In the genomic region with DNA sequence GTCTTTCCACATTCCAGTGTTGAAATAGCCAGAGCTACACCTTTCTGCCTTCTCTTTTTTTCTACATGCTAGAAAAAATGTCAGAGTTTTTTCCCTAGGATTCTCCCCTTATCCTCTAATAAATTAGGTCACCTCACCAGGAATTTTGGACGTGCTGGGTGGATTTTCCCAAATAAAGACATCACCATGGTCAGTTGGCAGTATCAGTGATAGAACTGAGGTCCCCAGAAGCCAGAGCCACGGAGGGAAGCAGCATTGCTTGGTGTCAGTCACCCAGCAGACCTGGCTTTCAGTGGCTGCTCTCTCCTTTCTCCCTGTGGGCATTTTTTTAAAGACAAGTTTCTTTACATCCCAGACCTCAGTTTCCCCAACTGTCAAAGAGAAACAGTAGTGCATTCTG, we compare ENCODE assay signal across 15 mouse cellular contexts.
"Had no signal": no experiment of that assay in that cellular context is flagged by ENCODE, and none has a peak within 500 bp of the region (broad histone marks: within the 10 kb centered on the region; RNA-seq: fewer than 3 reads in every experiment).

No protein-coding gene starts in this region.

- H3K9me3 ChIP-seq: neural tube, embryonic 15.5 days; stomach, embryonic 15.5 days had no signal

- H3K36me3 ChIP-seq: neural tube, embryonic 15.5 days; stomach, embryonic 15.5 days had no signal

- H3K27me3 ChIP-seq: neural tube, embryonic 15.5 days; stomach, embryonic 15.5 days had no signal

- H3K27ac ChIP-seq: neural tube, embryonic 15.5 days; stomach, embryonic 15.5 days; stomach, postnatal 0 days had no signal

- H3K4me3 ChIP-seq: neural tube, embryonic 15.5 days; stomach, embryonic 15.5 days had no signal

- H3K4me2 ChIP-seq: neural tube, embryonic 15.5 days; stomach, embryonic 15.5 days had no signal

- DNase-seq: retina, postnatal 1 day; right cerebral cortex, adult 18-20 months; right cerebral cortex, postnatal 14 days; right cerebral cortex, postnatal 25 days; right cerebral cortex, postnatal 4 days; spleen, adult 18-20 months; thymus, adult 18-20 months; thymus, adult 2 months; thymus, postnatal 14 days; thymus, postnatal 25 days; thymus, postnatal 36 days; thymus, postnatal 4 days had no signal

- H3K9ac ChIP-seq: neural tube, embryonic 15.5 days; stomach, embryonic 15.5 days had no signal

- H3K4me1 ChIP-seq: stomach, embryonic 15.5 days had no signal
